Mouse (Mus musculus): ENCODE results near the gene Cwf19l1. TPM values are rescaled to one million over a fixed set of nuclear protein-coding genes. Genes with fewer than 3 reads are reported as not detected.

Gene Cwf19l1
- polyA plus RNA-seq, 1 experiment from 2014 or later = 16.9 TPM

DNA sequence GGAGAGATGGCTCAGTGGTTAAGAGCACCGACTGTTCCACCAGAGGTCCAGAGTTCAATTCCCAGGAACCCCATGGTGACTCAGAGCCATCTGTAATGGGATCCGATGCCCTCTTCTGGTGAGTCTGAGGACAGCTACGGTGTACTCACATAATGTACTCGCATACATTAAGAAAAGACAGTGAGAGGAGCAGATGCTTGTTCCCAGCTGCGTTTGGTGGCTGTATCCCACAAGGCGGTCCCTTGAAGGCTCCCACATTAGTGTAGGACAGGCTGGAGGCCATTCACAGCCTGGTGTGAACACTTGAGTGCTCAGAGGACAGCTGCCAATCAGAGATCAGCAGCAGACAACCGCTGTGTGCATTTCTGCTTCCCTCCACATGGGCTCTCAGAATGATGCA is 24.0 kb downstream of the Cwf19l1 start:
- no peak overlapping the region for H3K27ac ChIP-seq (replicated peaks)
- no peak overlapping the region for H3K9ac ChIP-seq
- 65% methylated on average over 7 of the region's 7 CpGs for WGBS (ENCODE audit: insufficient replicate concordance)
- no peaks in the 10 kb centered on the region for H3K9me3 ChIP-seq (replicated peaks)
- ATAC-seq (ENCODE audit: insufficient read depth) = no peak
- H3K4me1 ChIP-seq (replicated peaks) = peaks cover 11% of the 10 kb centered on the region
- no peaks in the 10 kb centered on the region for H3K27me3 ChIP-seq
- peaks cover 75% of the 10 kb centered on the region for H3K36me3 ChIP-seq (replicated peaks)
- no peak overlapping the region for H3K4me3 ChIP-seq (replicated peaks)
- H3K4me2 ChIP-seq = no peak overlapping the region

- Histone ChIP-seq H3K9ac (no peak overlapping the region), H3K9me3 (replicated peaks) (no peaks in the 10 kb centered on the region), H3K4me3 (replicated peaks) (no peak overlapping the region), H3K4me1 (replicated peaks) (peaks cover 23% of the 10 kb centered on the region), H3K27me3 (no peaks in the 10 kb centered on the region), H3K27ac (replicated peaks) (peak overlapping the region; percentile 61), H3K36me3 (replicated peaks) (peaks cover 64% of the 10 kb centered on the region), H3K4me2 (no peak overlapping the region)
- WGBS (ENCODE audit: insufficient replicate concordance) = 70% methylated on average over 9 of the region's 9 CpGs
- no peak for ATAC-seq (ENCODE audit: insufficient read depth)
Measured at GRCm38 (mm10) chr19:44110356-44110755, 25.3 kb downstream of the Cwf19l1 start.

- Histone ChIP-seq H3K4me3 (replicated peaks) (no peak overlapping the region), H3K27ac (replicated peaks) (no peak overlapping the region), H3K27me3 (no peaks in the 10 kb centered on the region), H3K4me2 (no peak overlapping the region), H3K9me3 (replicated peaks) (no peaks in the 10 kb centered on the region), H3K36me3 (replicated peaks) (peaks cover 51% of the 10 kb centered on the region), H3K4me1 (replicated peaks) (peaks cover 35% of the 10 kb centered on the region), H3K9ac (no peak overlapping the region)
- no peak for ATAC-seq (ENCODE audit: insufficient read depth)
Measured at GRCm38 (mm10) chr19:44108996-44109395, 26.7 kb downstream of the Cwf19l1 start.

GRCm38 (mm10) chr19:44107661-44108521 is 27.8 kb downstream of the Cwf19l1 start:
- peak; percentile 11; the same call in 1 of the 2 replicates for ATAC-seq (ENCODE audit: insufficient read depth)
- 30% methylated on average over 22 of the region's 22 CpGs for WGBS (ENCODE audit: insufficient replicate concordance)
- peak overlapping the region; percentile 93 for H3K4me3 ChIP-seq (replicated peaks)
- no peaks in the 10 kb centered on the region for H3K9me3 ChIP-seq (replicated peaks)
- peaks cover 35% of the 10 kb centered on the region for H3K4me1 ChIP-seq (replicated peaks)
- peak overlapping the region; percentile 96 for H3K9ac ChIP-seq
- H3K36me3 ChIP-seq (replicated peaks) = peaks cover 40% of the 10 kb centered on the region
- H3K27ac ChIP-seq (replicated peaks) = peak overlapping the region; percentile 53
- peak overlapping the region; percentile 91 for H3K4me2 ChIP-seq
- no peaks in the 10 kb centered on the region for H3K27me3 ChIP-seq

GRCm38 (mm10) chr19:44106831-44107660 is 28.6 kb downstream of the Cwf19l1 start, which contains the start of gene Chuk:
Chuk (minus strand) TSS chr19:44107480.
- Histone ChIP-seq H3K27me3 (no peaks in the 10 kb centered on the region), H3K27ac (replicated peaks) (peak within 1 kb of the TSS; percentile 81), H3K4me3 (replicated peaks) (peak within 1 kb of the TSS; percentile 93), H3K9ac (peak within 1 kb of the TSS; percentile 96), H3K36me3 (replicated peaks) (peaks cover 32% of the 10 kb centered on the region), H3K4me2 (peak within 1 kb of the TSS; percentile 91), H3K9me3 (replicated peaks) (no peaks in the 10 kb centered on the region), H3K4me1 (replicated peaks) (peaks cover 35% of the 10 kb centered on the region)
- ATAC-seq (ENCODE audit: insufficient read depth) = peak; percentile 97
- under 1% methylated on average over 67 of the region's 67 CpGs for WGBS (ENCODE audit: insufficient replicate concordance)

GRCm38 (mm10) chr19:44104393-44104792 is 31.3 kb downstream of the Cwf19l1 start:
- Histone ChIP-seq H3K27me3 (no peaks in the 10 kb centered on the region), H3K36me3 (replicated peaks) (peaks cover 19% of the 10 kb centered on the region), H3K4me1 (replicated peaks) (peaks cover 35% of the 10 kb centered on the region), H3K4me2 (no peak overlapping the region), H3K4me3 (replicated peaks) (no peak overlapping the region), H3K9me3 (replicated peaks) (no peaks in the 10 kb centered on the region), H3K27ac (replicated peaks) (no peak overlapping the region), H3K9ac (no peak overlapping the region)
- ATAC-seq (ENCODE audit: insufficient read depth) = no peak
- 70% methylated on average over 1 of the region's 1 CpGs for WGBS (ENCODE audit: insufficient replicate concordance)

DNA sequence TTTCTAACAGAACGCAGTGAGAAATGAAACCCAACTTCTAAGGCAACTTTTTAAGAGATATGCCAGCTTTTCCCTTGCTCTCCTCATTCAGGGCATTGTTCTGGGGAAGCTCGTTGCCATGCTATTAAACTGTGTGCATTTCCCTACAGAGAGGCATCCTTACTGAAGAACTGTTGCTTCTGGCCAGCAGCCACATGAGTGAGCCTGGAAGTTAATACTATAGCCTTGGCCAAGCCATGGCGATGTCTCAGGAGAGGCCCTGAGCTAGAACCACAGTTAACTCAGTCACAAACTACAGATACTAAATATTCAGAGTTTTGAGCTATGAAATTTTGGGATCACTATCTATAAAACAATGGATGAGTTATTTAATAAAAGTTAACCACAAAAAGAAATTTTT is 32.7 kb downstream of the Cwf19l1 start:
- H3K36me3 ChIP-seq (replicated peaks) = peaks cover 22% of the 10 kb centered on the region
- H3K27ac ChIP-seq (replicated peaks) = no peak overlapping the region
- H3K4me3 ChIP-seq (replicated peaks) = no peak overlapping the region
- H3K9ac ChIP-seq = no peak overlapping the region
- no peak overlapping the region for H3K4me2 ChIP-seq
- H3K4me1 ChIP-seq (replicated peaks) = peaks cover 30% of the 10 kb centered on the region
- H3K9me3 ChIP-seq (replicated peaks) = no peaks in the 10 kb centered on the region
- WGBS (ENCODE audit: insufficient replicate concordance) = 78% methylated on average over 3 of the region's 3 CpGs
- H3K27me3 ChIP-seq = no peaks in the 10 kb centered on the region
- ATAC-seq (ENCODE audit: insufficient read depth) = no peak

- Histone ChIP-seq H3K36me3 (replicated peaks) (peaks cover 40% of the 10 kb centered on the region), H3K27ac (replicated peaks) (no peak overlapping the region), H3K27me3 (no peaks in the 10 kb centered on the region), H3K4me2 (no peak overlapping the region), H3K9ac (no peak overlapping the region), H3K4me3 (replicated peaks) (no peak overlapping the region), H3K9me3 (replicated peaks) (no peaks in the 10 kb centered on the region), H3K4me1 (replicated peaks) (peaks cover 17% of the 10 kb centered on the region)
- ATAC-seq (ENCODE audit: insufficient read depth) = no peak
Measured at GRCm38 (mm10) chr19:44100840-44101239, 34.8 kb downstream of the Cwf19l1 start.

- H3K4me3 ChIP-seq (replicated peaks) = no peak overlapping the region
- H3K9ac ChIP-seq = no peak overlapping the region
- no peak overlapping the region for H3K27ac ChIP-seq (replicated peaks)
- peaks cover 53% of the 10 kb centered on the region for H3K36me3 ChIP-seq (replicated peaks)
- H3K9me3 ChIP-seq (replicated peaks) = no peaks in the 10 kb centered on the region
- 79% methylated on average over 3 of the region's 3 CpGs for WGBS (ENCODE audit: insufficient replicate concordance)
- no peaks in the 10 kb centered on the region for H3K27me3 ChIP-seq
- H3K4me1 ChIP-seq (replicated peaks) = no peaks in the 10 kb centered on the region
- no peak for ATAC-seq (ENCODE audit: insufficient read depth)
- no peak overlapping the region for H3K4me2 ChIP-seq
Measured at GRCm38 (mm10) chr19:44086278-44086677, 49.4 kb downstream of the Cwf19l1 start.

GRCm38 (mm10) chr19:44080920-44081319 is 54.8 kb downstream of the Cwf19l1 start:
- no peaks in the 10 kb centered on the region for H3K27me3 ChIP-seq
- H3K4me2 ChIP-seq = no peak overlapping the region
- ATAC-seq (ENCODE audit: insufficient read depth) = no peak
- no peak overlapping the region for H3K27ac ChIP-seq (replicated peaks)
- no peaks in the 10 kb centered on the region for H3K4me1 ChIP-seq (replicated peaks)
- H3K4me3 ChIP-seq (replicated peaks) = no peak overlapping the region
- no peaks in the 10 kb centered on the region for H3K9me3 ChIP-seq (replicated peaks)
- no peak overlapping the region for H3K9ac ChIP-seq
- H3K36me3 ChIP-seq (replicated peaks) = peaks cover 53% of the 10 kb centered on the region
- WGBS (ENCODE audit: insufficient replicate concordance) = 93% methylated on average over 2 of the region's 2 CpGs

DNA sequence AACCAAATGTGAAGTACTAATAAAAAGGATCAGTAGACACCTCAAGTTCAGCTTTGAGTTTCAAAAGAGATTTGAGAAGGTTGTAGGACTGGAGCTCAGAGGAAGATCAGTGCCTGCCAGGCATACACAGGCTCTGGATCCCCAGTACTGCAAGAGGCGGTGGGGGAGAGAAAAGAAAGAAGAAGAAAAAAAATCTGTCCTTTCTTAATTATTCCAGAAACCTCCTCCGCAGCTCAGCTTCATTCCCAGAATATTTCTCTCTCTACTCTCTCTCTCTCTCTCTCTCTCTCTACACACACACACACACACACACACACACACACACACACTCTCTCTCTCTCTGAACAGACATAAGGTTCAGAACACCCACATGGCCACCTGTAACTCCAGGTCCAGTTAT is 55.7 kb downstream of the Cwf19l1 start:
- Histone ChIP-seq H3K4me2 (no peak overlapping the region), H3K36me3 (replicated peaks) (peaks cover 61% of the 10 kb centered on the region)

More for the DNA sequence above, 55.7 kb downstream of the Cwf19l1 start:
- Histone ChIP-seq H3K4me1 (replicated peaks) (no peaks in the 10 kb centered on the region), H3K27me3 (no peaks in the 10 kb centered on the region), H3K4me3 (replicated peaks) (no peak overlapping the region), H3K27ac (replicated peaks) (no peak overlapping the region), H3K9me3 (replicated peaks) (no peaks in the 10 kb centered on the region), H3K9ac (no peak overlapping the region)
- WGBS (ENCODE audit: insufficient replicate concordance) = 67% methylated on average over 2 of the region's 2 CpGs
- ATAC-seq (ENCODE audit: insufficient read depth) = no peak
